9 mouse cellular contexts compared by ENCODE assay signal in the genomic region with DNA sequence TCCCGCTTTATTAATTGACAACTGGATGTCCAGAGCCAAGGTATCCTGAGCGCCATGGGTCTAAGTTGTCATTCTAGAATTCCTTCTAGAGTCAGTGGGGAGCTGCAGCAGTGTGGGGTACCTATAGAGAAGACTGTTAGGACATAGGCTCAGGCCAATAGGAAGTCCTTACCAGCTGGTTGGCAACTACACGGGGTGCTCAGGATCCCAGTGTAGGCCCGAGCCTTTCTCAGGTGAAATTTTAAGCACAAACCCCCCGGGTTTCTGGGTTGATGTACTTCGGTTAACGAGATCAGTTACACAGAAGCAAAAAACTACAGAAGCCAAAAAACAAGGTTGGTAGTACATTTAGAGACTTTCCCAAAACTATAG. TPM values are rescaled to one million over a fixed set of nuclear protein-coding genes. Genes with fewer than 3 reads are reported as not detected.
DNase-seq lines count a peak whose midpoint lies in the region; ATAC-seq and TF ChIP-seq lines count a peak whose summit lies in the region.
"Had no signal": no experiment of that assay in that cellular context is flagged by ENCODE, and none has a peak within 500 bp of the region (broad histone marks: within the 10 kb centered on the region; RNA-seq: fewer than 3 reads in every experiment).

No protein-coding gene starts in this region.

- H3K36me3 ChIP-seq in heart, embryonic 10.5 days, result no peaks in the 10 kb centered on the region
- peaks cover 12% of the 10 kb centered on the region; the same call in 1 of the 2 replicates for H3K36me3 ChIP-seq in intestine, postnatal 0 days (ENCODE audit: control insufficient read depth, insufficient read depth)

- no peaks in the 10 kb centered on the region for H3K27me3 ChIP-seq in heart, embryonic 10.5 days (ENCODE audit: insufficient read depth, poor library complexity, severe bottlenecking)
- no peaks in the 10 kb centered on the region for H3K27me3 ChIP-seq in intestine, postnatal 0 days (replicated peaks; ENCODE audit: control insufficient read depth, insufficient read depth, low read length)

- WGBS in heart, embryonic 10.5 days, result 66% methylated on average over 7 of the region's 7 CpGs
- 75% methylated on average over 7 of the region's 7 CpGs for WGBS in intestine, postnatal 0 days

- no peak for DNase-seq in heart, embryonic 10.5 days (ENCODE audit: low spot score)
- DNase-seq in heart, postnatal 10 days, result no peak
- no peak for DNase-seq in left cerebral cortex, adult 2 months (ENCODE audit: extremely low spot score in 1 of 2, low spot score in 2 of 2)
- no peak for DNase-seq in left cerebral cortex, adult 8-10 months (ENCODE audit: low spot score in 2 of 2)
- DNase-seq in ovary, postnatal 36 days (ENCODE audit: low spot score), result no peak
- no peak for DNase-seq in embryo, embryonic 10 days (ENCODE audit: low spot score)

- intact Hi-C loops in heart, postnatal 10 days (cut with DNase I), result loop anchor here (2.0 kb wide), 1 partner anchor 18 kb away; no protein-coding TSS in a partner anchor
- intact Hi-C loops in left cerebral cortex, adult 2 months (cut with DNase I), result loop anchor here (1.0 kb wide), 1 partner anchor 23 kb away; no protein-coding TSS in a partner anchor

- H3K9me3 ChIP-seq in heart, embryonic 10.5 days, result no peaks in the 10 kb centered on the region
- H3K9me3 ChIP-seq in intestine, postnatal 0 days (ENCODE audit: control insufficient read depth), result no peaks in the 10 kb centered on the region

- ATAC-seq in intestine, postnatal 0 days, result no peak
- ATAC-seq: inflammation-experienced regulatory T-cells, adult 6 months had no signal

- H3K27ac ChIP-seq in heart, embryonic 10.5 days, result peak overlapping the region; percentile 80
- peak overlapping the region; percentile 92 for H3K27ac ChIP-seq in left cerebral cortex, adult 2 months
- peak overlapping the region; percentile 55 for H3K27ac ChIP-seq in brown adipose tissue, adult 24 weeks (replicated peaks; ENCODE audit: low read depth, low read length)
- H3K27ac ChIP-seq in intestine, postnatal 0 days (ENCODE audit: low read depth, low read length), result no peak overlapping the region; the same call in 1 of the 2 replicates

- peaks cover 72% of the 10 kb centered on the region for H3K4me1 ChIP-seq in heart, embryonic 10.5 days
- H3K4me1 ChIP-seq in brown adipose tissue, adult 24 weeks (ENCODE audit: control insufficient read depth, insufficient read depth, insufficient read length, low read length), result peaks cover 28% of the 10 kb centered on the region
- H3K4me1 ChIP-seq in intestine, postnatal 0 days (replicated peaks; ENCODE audit: control insufficient read depth, insufficient read depth, low read length), result peaks cover 6% of the 10 kb centered on the region

- H3K4me3 ChIP-seq in heart, embryonic 10.5 days, result no peak overlapping the region
- no peak overlapping the region for H3K4me3 ChIP-seq in left cerebral cortex, adult 2 months
- no peak overlapping the region for H3K4me3 ChIP-seq in brown adipose tissue, adult 24 weeks (ENCODE audit: insufficient read depth, low read depth, low read length)
- no peak overlapping the region for H3K4me3 ChIP-seq in intestine, postnatal 0 days (ENCODE audit: low read depth, low read length)

- no peak overlapping the region for H3K9ac ChIP-seq in intestine, postnatal 0 days (ENCODE audit: low read depth, low read length)

- no peak for TF ChIP-seq CTCF in left cerebral cortex, adult 2 months (IDR thresholded peaks at IDR 0.05)
- TF ChIP-seq CTCF in intestine, postnatal 0 days (IDR thresholded peaks at IDR 0.05; ENCODE audit: low read depth), result no peak

- 0 out of 2 replicates have a peak overlapping the region, but pooled peaks have one; percentile 13 for H3K4me2 ChIP-seq in intestine, postnatal 0 days (replicated peaks; ENCODE audit: low read depth)

RNA-seq across cellular contexts. Expression of a gene that starts 51.6 kb away (rescaled TPM):
- 74.4 and 75.2 TPM in 2 replicates for polyA plus RNA-seq in heart, embryonic 10.5 days (2016; fragmentation: Nextera tagmentation; extraction: Ambion mirVana)
- total RNA-seq in heart, postnatal 10 days (2021), result 10 to 100 TPM; 63.4 to 65.7 TPM
- total RNA-seq in left cerebral cortex, adult 2 months (2021), result 10 to 100 TPM; 92.0 to 98.0 TPM
- total RNA-seq in left cerebral cortex, adult 8-10 months (2022), result 100 to 1,000 TPM in 1 of 4 experiments, 10 to 100 TPM in 3; 88.9 to 100 (median 94.9) TPM
- polyA plus RNA-seq in brown adipose tissue, adult 24 weeks (2012; ENCODE audit: insufficient read depth, insufficient read length, missing spikeins), result 49.2 and 54.3 TPM in 2 replicates
- polyA plus RNA-seq in intestine, postnatal 0 days (2015; fragmentation: Nextera tagmentation; extraction: Ambion mirVana), result 43.8 and 48.8 TPM in 2 replicates

RNA-seq across cellular contexts. Expression of a gene that starts 52.3 kb away (rescaled TPM):
- polyA plus RNA-seq in heart, embryonic 10.5 days (2016; fragmentation: Nextera tagmentation; extraction: Ambion mirVana), result 40.6 and 46.3 TPM in 2 replicates
- 10 to 100 TPM; 19.0 to 20.5 TPM for total RNA-seq in heart, postnatal 10 days (2021)
- total RNA-seq in left cerebral cortex, adult 2 months (2021), result 10 to 100 TPM; 10.1 to 13.4 TPM
- total RNA-seq in left cerebral cortex, adult 8-10 months (2022), result 10 to 100 TPM; 12.1 to 19.9 (median 13.7) TPM
- polyA plus RNA-seq in brown adipose tissue, adult 24 weeks (2012; ENCODE audit: insufficient read depth, insufficient read length, missing spikeins), result 6.6 and 7.0 TPM in 2 replicates
- 21.7 and 24.0 TPM in 2 replicates for polyA plus RNA-seq in intestine, postnatal 0 days (2015; fragmentation: Nextera tagmentation; extraction: Ambion mirVana)

RNA-seq across cellular contexts. Expression of a gene that starts 54.8 kb away (rescaled TPM):
- 2.1 and 2.5 TPM in 2 replicates for polyA plus RNA-seq in heart, embryonic 10.5 days (2016; fragmentation: Nextera tagmentation; extraction: Ambion mirVana)
- 1 to 10 TPM; 4.6 to 5.9 TPM for total RNA-seq in heart, postnatal 10 days (2021)
- total RNA-seq in left cerebral cortex, adult 2 months (2021), result 1 to 10 TPM; 2.5 to 2.7 TPM
- total RNA-seq in left cerebral cortex, adult 8-10 months (2022), result 1 to 10 TPM; 3.2 to 5.1 (median 4.1) TPM
- polyA plus RNA-seq in brown adipose tissue, adult 24 weeks (2012; ENCODE audit: insufficient read depth, insufficient read length, missing spikeins), result 2.3 and 2.4 TPM in 2 replicates
- 3.8 and 4.0 TPM in 2 replicates for polyA plus RNA-seq in intestine, postnatal 0 days (2015; fragmentation: Nextera tagmentation; extraction: Ambion mirVana)
